Mouse (Mus musculus) left cerebral cortex, adult 2 months (tissue): Measurements from ENCODE around the gene Hes6. TPM values are rescaled to one million over a fixed set of nuclear protein-coding genes. Genes with fewer than 3 reads are reported as not detected.

Experiments used
- DNase-seq, 2 experiments: peaks; one replicate each; pipeline ENCODE4 v3.0.0; 2021 to 2022; ENCODE audit warnings: low spot score in 2 of 2, mixed read lengths in 1 of 2; ENCODE audit errors: extremely low spot score in 1 of 2
- H3K27ac ChIP-seq: fragments of 200-600 bp; 2 replicates; pipeline ENCODE4 v1.8.1; 2022
- H3K4me3 ChIP-seq: fragments of 200-600 bp; 2 replicates; pipeline ENCODE4 v1.8.1; 2022
- CTCF ChIP-seq: fragments of 200-600 bp; IDR thresholded peaks from 2 replicates; pipeline ENCODE4 v1.8.1; 2022; ENCODE audit warnings: antibody characterized with exemption, mild to moderate bottlenecking, moderate library complexity
- intact Hi-C: fragments of 180-260 bp; cut with DNase I; formaldehyde crosslinking; loops from one replicate; pipeline ENCODE4 v1.15.1; 2025
- total RNA-seq, 2 experiments: library from RNA; stranded (reverse); gene quantifications; 2 replicates each; pipeline ENCODE4 v1.2.3; 2021

Gene Hes6
- total RNA-seq, 2 experiments from 2014 or later: 13.4 to 14.6 TPM

- no peak overlapping the region for H3K27ac ChIP-seq
- H3K4me3 ChIP-seq: no peak overlapping the region
- no peak for DNase-seq
- intact Hi-C loops: loop anchor here (10.0 kb wide), 1 partner anchor 250 kb away; no protein-coding TSS in a partner anchor
- TF ChIP-seq CTCF: no peak
Measured at GRCm38 (mm10) chr1:91454927-91455326, 41.1 kb upstream of the Hes6 start.

GRCm38 (mm10) chr1:91454366-91454765 is 40.5 kb upstream of the Hes6 start:
- no peak for TF ChIP-seq CTCF
- DNase-seq: no peak
- Histone ChIP-seq H3K27ac (no peak overlapping the region), H3K4me3 (no peak overlapping the region)
- intact Hi-C loops: loop anchor here (10.0 kb wide), 1 partner anchor 250 kb away; no protein-coding TSS in a partner anchor

GRCm38 (mm10) chr1:91453932-91454331 is 40.1 kb upstream of the Hes6 start:
- DNase-seq: no peak
- Histone ChIP-seq H3K27ac (no peak overlapping the region), H3K4me3 (no peak overlapping the region)
- no peak for TF ChIP-seq CTCF
- intact Hi-C loops: loop anchor here (10.0 kb wide), 1 partner anchor 249 kb away; no protein-coding TSS in a partner anchor

GRCm38 (mm10) chr1:91451547-91452084 is 37.8 kb upstream of the Hes6 start:
- no peak for DNase-seq
- Histone ChIP-seq H3K27ac (no peak overlapping the region), H3K4me3 (no peak overlapping the region)
- no peak for TF ChIP-seq CTCF
- intact Hi-C loops: loop anchor here (10.0 kb wide), 1 partner anchor 247 kb away; no protein-coding TSS in a partner anchor

- TF ChIP-seq CTCF: no peak
- Histone ChIP-seq H3K27ac (no peak overlapping the region), H3K4me3 (no peak overlapping the region)
- intact Hi-C loops: loop anchor here (10.0 kb wide), 1 partner anchor 246 kb away; no protein-coding TSS in a partner anchor
- no peak for DNase-seq
Measured at GRCm38 (mm10) chr1:91450851-91451250, 37.0 kb upstream of the Hes6 start.

GRCm38 (mm10) chr1:91448688-91449087 is 34.9 kb upstream of the Hes6 start:
- no peak overlapping the region for H3K27ac ChIP-seq
- no peak overlapping the region for H3K4me3 ChIP-seq
- intact Hi-C loops: no loop called here
- DNase-seq: no peak
- no peak for TF ChIP-seq CTCF

- intact Hi-C loops: no loop called here
- H3K27ac ChIP-seq: peak overlapping the region; percentile 42; the same call in 1 of the 2 replicates
- TF ChIP-seq CTCF: no peak
- H3K4me3 ChIP-seq: no peak overlapping the region
- no peak for DNase-seq
Measured at GRCm38 (mm10) chr1:91446511-91446910, 32.7 kb upstream of the Hes6 start.

GRCm38 (mm10) chr1:91446060-91446459 is 32.2 kb upstream of the Hes6 start:
- TF ChIP-seq CTCF: no peak
- Histone ChIP-seq H3K27ac (peak overlapping the region; percentile 42; the same call in 1 of the 2 replicates), H3K4me3 (no peak overlapping the region)
- no peak for DNase-seq
- intact Hi-C loops: no loop called here

- TF ChIP-seq CTCF: no peak
- peak in 1 of 2 experiments; percentile 36 for DNase-seq
- Histone ChIP-seq H3K4me3 (no peak overlapping the region), H3K27ac (peak overlapping the region; percentile 15; the same call in 1 of the 2 replicates)
- intact Hi-C loops: no loop called here
Measured at GRCm38 (mm10) chr1:91444841-91445830, 31.3 kb upstream of the Hes6 start.

GRCm38 (mm10) chr1:91442350-91442990 is 28.6 kb upstream of the Hes6 start:
- intact Hi-C loops: no loop called here
- Histone ChIP-seq H3K27ac (no peak overlapping the region), H3K4me3 (no peak overlapping the region)
- DNase-seq: no peak
- no peak for TF ChIP-seq CTCF

GRCm38 (mm10) chr1:91441855-91442254 is 28.0 kb upstream of the Hes6 start:
- TF ChIP-seq CTCF: no peak
- DNase-seq: no peak
- intact Hi-C loops: no loop called here
- H3K4me3 ChIP-seq: no peak overlapping the region
- no peak overlapping the region for H3K27ac ChIP-seq

- H3K27ac ChIP-seq: no peak overlapping the region
- DNase-seq: no peak
- H3K4me3 ChIP-seq: no peak overlapping the region
- intact Hi-C loops: no loop called here
- no peak for TF ChIP-seq CTCF
Measured at GRCm38 (mm10) chr1:91439776-91440175, 25.9 kb upstream of the Hes6 start.
